Mouse (Mus musculus): Measurements from ENCODE around the gene 4930404H24Rik.

DNA sequence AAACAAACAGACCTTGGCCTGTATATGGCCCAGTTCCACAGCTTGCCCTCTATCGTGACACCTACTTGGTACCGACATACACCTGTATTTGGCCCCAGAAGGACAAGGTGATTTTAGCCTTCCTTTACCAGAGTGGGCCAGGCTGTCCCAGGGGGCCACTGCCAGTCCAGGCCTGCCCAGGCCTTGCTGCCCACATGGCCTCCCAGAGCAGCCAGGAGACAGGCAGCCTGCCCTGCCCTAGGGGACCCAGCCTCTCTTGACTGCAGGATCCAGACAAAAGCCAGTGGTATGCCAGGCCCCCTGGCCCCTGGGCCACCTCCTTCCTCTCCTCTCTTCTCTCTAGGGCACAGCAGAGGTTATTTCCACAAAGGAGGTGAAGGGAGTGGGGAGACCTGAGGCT is 15.4 kb downstream of the 4930404H24Rik start:
- no peak for TF ChIP-seq CTCF (IDR thresholded peaks at IDR 0.05; ENCODE audit: low read depth)
- TF ChIP-seq EP300 (optimal IDR thresholded peaks at IDR 0.05) = no peak
